Mouse (Mus musculus): Measurements from ENCODE around the gene Plxna1. TPM values are rescaled to one million over a fixed set of nuclear protein-coding genes. Genes with fewer than 3 reads are reported as not detected.

Plxna1 gene
- polyA plus RNA-seq, 1 experiment = 24.3 TPM

DNA sequence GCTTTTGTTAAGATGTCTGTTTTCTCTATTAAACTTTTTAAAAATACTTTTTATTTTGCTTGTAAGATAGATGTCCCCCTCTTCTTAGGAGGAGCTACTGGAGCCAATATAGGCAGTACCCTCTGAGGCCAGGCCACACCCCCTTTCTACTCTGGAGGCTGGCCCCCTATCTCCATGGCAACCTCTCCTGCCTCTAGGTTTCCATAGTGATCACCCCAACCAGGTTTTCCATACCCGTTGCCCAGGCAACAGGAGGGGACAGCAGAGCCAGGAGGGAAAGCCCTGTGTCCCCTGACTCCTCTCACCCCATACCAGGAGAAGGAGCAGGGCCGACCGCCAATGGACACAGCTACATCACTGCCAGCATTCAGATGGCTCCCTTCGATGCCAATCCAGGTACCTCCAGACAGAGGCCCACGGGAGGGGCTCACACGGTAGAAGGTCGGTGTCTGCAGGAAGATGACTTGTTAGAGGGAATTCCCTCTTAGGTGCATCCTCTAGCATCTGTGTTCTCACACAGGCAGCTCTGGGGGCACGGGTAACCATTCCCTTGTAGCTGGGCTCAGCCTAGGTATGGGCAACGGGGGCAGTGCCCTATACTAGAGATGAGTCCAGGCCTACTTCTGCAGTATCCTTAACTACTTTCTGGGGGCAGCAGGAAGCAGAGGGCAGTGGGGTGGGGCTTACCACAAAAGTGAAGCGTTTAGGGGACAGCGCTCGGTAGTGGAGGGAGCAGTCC is 28.3 kb downstream of the Plxna1 start:
- H3K27ac ChIP-seq (ENCODE audit: insufficient read depth, low read depth, low read length) = no peak overlapping the region
- no peaks in the 10 kb centered on the region for H3K4me1 ChIP-seq (ENCODE audit: control insufficient read depth, insufficient read depth, insufficient read length, low read length)
- no peaks in the 10 kb centered on the region for H3K27me3 ChIP-seq (ENCODE audit: control insufficient read depth, insufficient read depth, low read length)
- peaks cover 29% of the 10 kb centered on the region for H3K36me3 ChIP-seq (ENCODE audit: control insufficient read depth, insufficient read depth, low read length)
- TF ChIP-seq POLR2A (IDR thresholded peaks at IDR 0.05; ENCODE audit: low read depth, low read length) (no peak), CTCF (IDR thresholded peaks at IDR 0.05; ENCODE audit: extremely low read depth, insufficient read length, insufficient replicate concordance, low read depth, low read length) (no peak)
- 87% methylated on average over 12 of the region's 12 CpGs for WGBS
- no peak overlapping the region for H3K4me3 ChIP-seq (ENCODE audit: low read depth, low read length)

DNA sequence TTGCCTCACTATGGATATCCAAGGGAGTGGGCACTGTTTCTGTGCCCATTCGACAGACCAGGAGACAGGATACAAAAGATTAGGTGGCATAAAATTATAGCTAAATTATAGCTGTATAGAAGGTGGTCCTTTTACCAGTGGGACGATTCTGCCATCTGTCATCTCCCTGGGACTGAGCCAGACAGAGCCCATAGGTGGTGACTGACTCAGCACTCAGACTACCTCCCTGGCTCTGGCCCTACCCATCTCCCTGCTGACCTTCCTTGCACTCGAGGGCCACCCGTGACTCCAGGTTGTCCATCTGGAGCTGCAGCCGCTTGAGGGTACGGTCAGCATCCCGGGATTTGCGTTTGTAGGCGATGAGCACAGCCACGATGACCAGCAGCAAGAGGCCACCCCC is 31.5 kb downstream of the Plxna1 start:
- Histone ChIP-seq H3K4me1 (ENCODE audit: control insufficient read depth, insufficient read depth, insufficient read length, low read length) (peaks cover 5% of the 10 kb centered on the region; the same call in 1 of the 2 replicates), H3K4me3 (ENCODE audit: low read depth, low read length) (no peak overlapping the region), H3K27ac (ENCODE audit: insufficient read depth, low read depth, low read length) (no peak overlapping the region), H3K27me3 (ENCODE audit: control insufficient read depth, insufficient read depth, low read length) (no peaks in the 10 kb centered on the region), H3K36me3 (ENCODE audit: control insufficient read depth, insufficient read depth, low read length) (peaks cover 32% of the 10 kb centered on the region)
- 93% methylated on average over 10 of the region's 10 CpGs for WGBS
- TF ChIP-seq POLR2A (IDR thresholded peaks at IDR 0.05; ENCODE audit: low read depth, low read length) (no peak), CTCF (IDR thresholded peaks at IDR 0.05; ENCODE audit: extremely low read depth, insufficient read length, insufficient replicate concordance, low read depth, low read length) (no peak)

DNA sequence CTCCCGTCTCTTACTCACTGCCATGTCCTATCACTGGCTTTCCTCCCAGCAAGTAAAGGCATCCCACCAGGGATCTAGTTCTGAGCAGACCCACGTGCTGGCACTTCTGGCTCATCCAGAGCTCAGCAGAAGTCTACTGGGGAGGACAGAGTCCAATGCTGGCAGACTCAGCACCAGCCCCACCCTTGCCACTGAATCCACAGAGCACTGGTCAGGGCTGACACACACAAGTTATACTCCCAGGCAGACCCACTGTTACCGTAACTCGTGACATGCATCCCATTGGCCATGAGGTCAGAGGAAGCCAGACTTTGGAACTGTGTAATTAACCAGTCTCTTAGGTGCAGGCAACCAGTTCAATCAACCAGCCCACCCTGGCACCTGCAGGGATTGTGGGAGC is 33.8 kb downstream of the Plxna1 start:
- WGBS = 75% methylated on average over 4 of the region's 4 CpGs
- no peak for TF ChIP-seq POLR2A (IDR thresholded peaks at IDR 0.05; ENCODE audit: low read depth, low read length)
- no peak for TF ChIP-seq CTCF (IDR thresholded peaks at IDR 0.05; ENCODE audit: extremely low read depth, insufficient read length, insufficient replicate concordance, low read depth, low read length)
- Histone ChIP-seq H3K27me3 (ENCODE audit: control insufficient read depth, insufficient read depth, low read length) (no peaks in the 10 kb centered on the region), H3K4me3 (ENCODE audit: low read depth, low read length) (no peak overlapping the region), H3K36me3 (ENCODE audit: control insufficient read depth, insufficient read depth, low read length) (peaks cover 31% of the 10 kb centered on the region), H3K27ac (ENCODE audit: insufficient read depth, low read depth, low read length) (no peak overlapping the region), H3K4me1 (ENCODE audit: control insufficient read depth, insufficient read depth, insufficient read length, low read length) (peaks cover 5% of the 10 kb centered on the region; the same call in 1 of the 2 replicates)

DNA sequence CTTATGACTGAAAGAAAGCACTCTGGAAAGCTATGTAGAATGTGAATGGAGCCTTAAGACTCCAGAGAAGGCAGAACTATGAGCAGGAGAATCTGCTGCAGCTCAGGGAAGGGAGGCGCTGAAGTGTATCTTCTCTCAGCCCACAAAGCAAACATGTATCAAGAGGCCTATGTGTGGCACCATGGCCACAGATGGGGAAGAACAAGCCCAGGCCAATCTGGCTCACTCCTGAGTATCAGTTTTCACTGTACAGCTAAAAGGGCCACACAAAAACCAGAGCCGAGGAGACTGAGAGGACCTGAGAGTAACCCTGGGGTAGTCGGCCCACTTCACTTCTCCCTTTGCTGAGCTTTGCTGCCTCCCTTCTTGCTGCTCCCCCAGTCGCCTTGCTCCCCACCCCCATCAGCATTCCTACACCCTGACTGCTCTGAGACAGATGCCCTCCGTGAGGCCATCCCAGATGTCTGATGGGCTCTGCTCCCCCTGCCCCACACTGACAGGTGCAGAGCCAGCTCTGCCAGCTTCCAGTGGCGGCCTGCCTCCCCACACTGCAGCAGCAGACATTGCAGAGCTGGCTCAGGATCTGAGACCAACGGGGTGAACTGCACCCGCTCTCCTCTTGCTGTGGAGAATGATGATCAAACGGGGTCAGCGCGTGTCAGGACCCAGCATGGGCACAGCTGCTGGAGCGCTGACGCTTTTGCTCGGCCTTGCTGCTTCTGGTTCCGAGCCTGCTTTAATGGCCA is 34.5 kb downstream of the Plxna1 start:
- 86% methylated on average over 15 of the region's 15 CpGs for WGBS
- no peak for TF ChIP-seq POLR2A (IDR thresholded peaks at IDR 0.05; ENCODE audit: low read depth, low read length)
- TF ChIP-seq CTCF (IDR thresholded peaks at IDR 0.05; ENCODE audit: extremely low read depth, insufficient read length, insufficient replicate concordance, low read depth, low read length) = no peak
- H3K27me3 ChIP-seq (ENCODE audit: control insufficient read depth, insufficient read depth, low read length) = no peaks in the 10 kb centered on the region
- no peak overlapping the region for H3K4me3 ChIP-seq (ENCODE audit: low read depth, low read length)
- H3K4me1 ChIP-seq (ENCODE audit: control insufficient read depth, insufficient read depth, insufficient read length, low read length) = peaks cover 5% of the 10 kb centered on the region; the same call in 1 of the 2 replicates
- H3K36me3 ChIP-seq (ENCODE audit: control insufficient read depth, insufficient read depth, low read length) = peaks cover 30% of the 10 kb centered on the region
- no peak overlapping the region for H3K27ac ChIP-seq (ENCODE audit: insufficient read depth, low read depth, low read length)

DNA sequence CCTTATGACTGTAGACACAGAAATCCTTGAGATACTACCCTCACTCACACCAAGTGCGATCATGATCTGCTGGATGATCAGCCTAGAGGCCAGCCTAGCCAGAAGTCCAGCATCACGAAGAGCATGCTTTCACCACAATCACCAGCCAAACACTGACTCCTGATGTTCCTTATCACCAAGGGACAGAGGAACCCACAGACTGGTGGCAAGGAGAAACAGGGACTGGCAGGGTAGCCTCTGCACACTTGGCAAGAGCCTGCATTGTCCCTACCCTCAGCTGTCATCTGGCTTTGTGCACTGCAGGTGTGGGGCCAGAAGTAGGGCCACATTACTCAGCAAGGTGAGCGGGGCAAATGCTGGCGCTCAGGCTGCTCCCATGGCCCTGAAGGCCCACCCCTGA is 37.6 kb downstream of the Plxna1 start:
- no peak overlapping the region for H3K27ac ChIP-seq (ENCODE audit: insufficient read depth, low read depth, low read length)
- TF ChIP-seq POLR2A (IDR thresholded peaks at IDR 0.05; ENCODE audit: low read depth, low read length) = no peak
- no peak for TF ChIP-seq CTCF (IDR thresholded peaks at IDR 0.05; ENCODE audit: extremely low read depth, insufficient read length, insufficient replicate concordance, low read depth, low read length)
- H3K36me3 ChIP-seq (ENCODE audit: control insufficient read depth, insufficient read depth, low read length) = peaks cover 24% of the 10 kb centered on the region
- H3K4me1 ChIP-seq (ENCODE audit: control insufficient read depth, insufficient read depth, insufficient read length, low read length) = peaks cover 5% of the 10 kb centered on the region; the same call in 1 of the 2 replicates
- no peak overlapping the region for H3K4me3 ChIP-seq (ENCODE audit: low read depth, low read length)
- no peaks in the 10 kb centered on the region for H3K27me3 ChIP-seq (ENCODE audit: control insufficient read depth, insufficient read depth, low read length)
- 92% methylated on average over 4 of the region's 4 CpGs for WGBS

DNA sequence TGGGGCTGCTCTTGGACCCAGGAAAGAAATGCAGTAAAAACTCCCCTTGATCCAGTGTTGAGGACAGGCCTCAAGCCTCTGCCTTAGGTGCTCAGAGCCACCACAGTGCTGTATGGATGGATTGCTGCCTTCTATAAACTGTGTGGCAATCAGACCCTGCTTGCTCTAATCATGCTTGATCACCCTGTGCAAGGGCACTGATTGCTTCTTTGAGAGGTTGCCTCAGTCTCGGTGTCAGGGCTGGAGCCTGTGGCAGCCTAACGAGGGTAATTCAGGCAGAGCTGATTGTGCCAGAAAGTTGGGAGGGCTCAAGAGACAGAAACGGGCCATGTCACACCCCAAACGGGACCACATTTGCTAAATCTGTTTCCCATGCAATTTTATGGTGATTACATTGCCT is 47.2 kb downstream of the Plxna1 start:
- WGBS = 53% methylated on average over 4 of the region's 4 CpGs
- Histone ChIP-seq H3K36me3 (ENCODE audit: control insufficient read depth, insufficient read depth, low read length) (peaks cover under 1% of the 10 kb centered on the region; the same call in 1 of the 2 replicates), H3K4me3 (ENCODE audit: low read depth, low read length) (no peak overlapping the region), H3K27ac (ENCODE audit: insufficient read depth, low read depth, low read length) (no peak overlapping the region), H3K27me3 (ENCODE audit: control insufficient read depth, insufficient read depth, low read length) (no peaks in the 10 kb centered on the region), H3K4me1 (ENCODE audit: control insufficient read depth, insufficient read depth, insufficient read length, low read length) (no peaks in the 10 kb centered on the region)
- TF ChIP-seq POLR2A (IDR thresholded peaks at IDR 0.05; ENCODE audit: low read depth, low read length) (no peak), CTCF (IDR thresholded peaks at IDR 0.05; ENCODE audit: extremely low read depth, insufficient read length, insufficient replicate concordance, low read depth, low read length) (no peak)

DNA sequence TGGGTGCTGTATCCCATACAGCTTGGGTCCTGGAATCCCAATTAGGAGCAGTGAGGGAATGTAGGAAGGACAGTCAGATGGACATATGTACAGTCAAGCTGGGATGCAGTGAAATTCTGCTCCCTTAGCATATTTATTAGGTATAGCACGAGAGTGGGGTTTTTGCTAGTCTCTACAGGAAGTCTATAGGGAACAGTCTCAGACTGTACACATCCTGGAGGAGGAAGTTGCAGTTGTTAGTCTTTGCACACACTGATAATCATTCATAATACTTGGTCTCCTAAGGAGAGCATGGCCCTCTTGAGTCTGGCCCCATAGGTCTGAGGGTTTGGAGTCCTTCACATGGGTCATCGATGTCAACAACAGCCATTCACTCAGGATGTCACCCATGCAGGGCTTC is 50.9 kb downstream of the Plxna1 start:
- Histone ChIP-seq H3K27ac (ENCODE audit: insufficient read depth, low read depth, low read length) (no peak overlapping the region), H3K36me3 (ENCODE audit: control insufficient read depth, insufficient read depth, low read length) (no peaks in the 10 kb centered on the region), H3K4me3 (ENCODE audit: low read depth, low read length) (no peak overlapping the region), H3K4me1 (ENCODE audit: control insufficient read depth, insufficient read depth, insufficient read length, low read length) (no peaks in the 10 kb centered on the region), H3K27me3 (ENCODE audit: control insufficient read depth, insufficient read depth, low read length) (no peaks in the 10 kb centered on the region)
- WGBS = 56% methylated on average over 2 of the region's 2 CpGs
- no peak for TF ChIP-seq CTCF (IDR thresholded peaks at IDR 0.05; ENCODE audit: extremely low read depth, insufficient read length, insufficient replicate concordance, low read depth, low read length)
- no peak for TF ChIP-seq POLR2A (IDR thresholded peaks at IDR 0.05; ENCODE audit: low read depth, low read length)
